Mouse (Mus musculus) kidney, adult 2 months (tissue): ENCODE measurements around the gene Kcnip2.

Experiments
- CTCF ChIP-seq: fragments of 200-500 bp; conservative IDR thresholded peaks from 2 replicates; pipeline ENCODE4 v1.5.1; 2011; ENCODE audit warnings: low read depth, mild to moderate bottlenecking, control low read depth, low read length, moderate library complexity, mixed read lengths; ENCODE audit not compliant: insufficient read depth, insufficient read length
- POLR2A ChIP-seq: fragments of 200-500 bp; IDR thresholded peaks from one replicate; pipeline ENCODE4 v1.6.1; 2011; ENCODE audit warnings: low read depth, low read length, control low read depth

GRCm38 (mm10) chr19:45745344-45746152 is 70.3 kb downstream of the Kcnip2 start:
- TF ChIP-seq CTCF (no peak), POLR2A (no peak)
